ENCODE assay signal across 8 mouse cellular contexts in genomic region chr6:35538757-35539303, GRCm38 (mm10). TPM values are rescaled to one million over a fixed set of nuclear protein-coding genes. Genes with fewer than 3 reads are reported as not detected.
DNase-seq lines count a peak whose midpoint lies in the region; ATAC-seq lines count a peak whose summit lies in the region.

No protein-coding gene starts in this region.

- WGBS in forebrain, embryonic 11.5 days = 7% methylated on average over 21 of the region's 21 CpGs
- 4% methylated on average over 21 of the region's 21 CpGs for WGBS in limb, embryonic 13.5 days
- WGBS in neural tube, embryonic 15.5 days = 6% methylated on average over 21 of the region's 21 CpGs

- DNase-seq in left cerebral cortex, adult 18-20 months (ENCODE audit: low spot score in 2 of 2) = peak; percentile 3 to 17
- DNase-seq in left cerebral cortex, postnatal 14 days (ENCODE audit: low spot score in 2 of 2) = no peak
- DNase-seq in T-cell, adult 2 months (ENCODE audit: low spot score) = peak; percentile 3
- no peak for DNase-seq in forebrain, embryonic 11.5 days (ENCODE audit: low spot score)
- no peak for DNase-seq in c-Kit-positive CD71-positive TER-119-positive erythroid progenitor cells, embryonic 14.5 days (ENCODE audit: low spot score)
- DNase-seq in ovary, postnatal 36 days (ENCODE audit: low spot score) = no peak

- no peaks in the 10 kb centered on the region for H3K27me3 ChIP-seq in forebrain, embryonic 11.5 days (ENCODE audit: control insufficient read depth, insufficient read depth, low read length)
- no peaks in the 10 kb centered on the region for H3K27me3 ChIP-seq in limb, embryonic 13.5 days
- H3K27me3 ChIP-seq in neural tube, embryonic 15.5 days (replicated peaks) = no peaks in the 10 kb centered on the region

- no peaks in the 10 kb centered on the region for H3K9me3 ChIP-seq in forebrain, embryonic 11.5 days (ENCODE audit: control insufficient read depth, low read length)
- H3K9me3 ChIP-seq in limb, embryonic 13.5 days = no peaks in the 10 kb centered on the region
- no peaks in the 10 kb centered on the region for H3K9me3 ChIP-seq in neural tube, embryonic 15.5 days (replicated peaks)

- intact Hi-C loops in left cerebral cortex, postnatal 14 days (cut with DNase I) = no loop called here

- H3K27ac ChIP-seq in forebrain, embryonic 11.5 days (ENCODE audit: low read depth, low read length) = no peak overlapping the region
- peak overlapping the region; percentile 80; the same call in 1 of the 2 replicates for H3K27ac ChIP-seq in limb, embryonic 13.5 days
- H3K27ac ChIP-seq in neural tube, embryonic 15.5 days (replicated peaks) = peak overlapping the region; percentile 85

- H3K9ac ChIP-seq in forebrain, embryonic 11.5 days (ENCODE audit: low read length) = peak overlapping the region; percentile 90
- H3K9ac ChIP-seq in limb, embryonic 13.5 days = peak overlapping the region; percentile 95
- peak overlapping the region; percentile 98 for H3K9ac ChIP-seq in neural tube, embryonic 15.5 days (replicated peaks)

- peak overlapping the region; percentile 91 for H3K4me3 ChIP-seq in forebrain, embryonic 11.5 days (ENCODE audit: low read depth, low read length)
- peak overlapping the region; percentile 99 for H3K4me3 ChIP-seq in limb, embryonic 13.5 days
- H3K4me3 ChIP-seq in neural tube, embryonic 15.5 days (replicated peaks) = peak overlapping the region; percentile 99

- peak overlapping the region; percentile 73 for H3K4me2 ChIP-seq in forebrain, embryonic 11.5 days (ENCODE audit: low read depth, low read length, severe bottlenecking)
- H3K4me2 ChIP-seq in limb, embryonic 13.5 days (replicated peaks) = peak overlapping the region; percentile 84
- H3K4me2 ChIP-seq in neural tube, embryonic 15.5 days = peak overlapping the region; percentile 82

- ATAC-seq in forebrain, embryonic 11.5 days (replicated peaks; ENCODE audit: low FRiP score) = no peak
- ATAC-seq in limb, embryonic 13.5 days (ENCODE audit: low FRiP score, low read depth) = no peak
- ATAC-seq in neural tube, embryonic 15.5 days (ENCODE audit: low FRiP score) = no peak

- H3K4me1 ChIP-seq in forebrain, embryonic 11.5 days (replicated peaks; ENCODE audit: control insufficient read depth, insufficient read depth, low read length) = no peaks in the 10 kb centered on the region
- peaks cover 15% of the 10 kb centered on the region for H3K4me1 ChIP-seq in limb, embryonic 13.5 days
- peaks cover 14% of the 10 kb centered on the region for H3K4me1 ChIP-seq in neural tube, embryonic 15.5 days

- no peaks in the 10 kb centered on the region for H3K36me3 ChIP-seq in forebrain, embryonic 11.5 days (ENCODE audit: control insufficient read depth, insufficient read depth, low read length)
- H3K36me3 ChIP-seq in limb, embryonic 13.5 days = no peaks in the 10 kb centered on the region
- H3K36me3 ChIP-seq in neural tube, embryonic 15.5 days = no peaks in the 10 kb centered on the region

RNA-seq across cellular contexts. Expression of gene Mtpn, which starts 0.9 kb away (rescaled TPM):
- 100 to 1,000 TPM; 283 to 288 TPM for total RNA-seq in left cerebral cortex, adult 18-20 months (2021)
- 100 to 1,000 TPM; 344 to 362 TPM for total RNA-seq in left cerebral cortex, postnatal 14 days (2021)
- polyA plus RNA-seq in forebrain, embryonic 11.5 days (2014; fragmentation: Nextera tagmentation; extraction: Ambion mirVana) = 156 and 166 TPM in 2 replicates
- 146 and 154 TPM in 2 replicates for polyA plus RNA-seq in limb, embryonic 13.5 days (2015; fragmentation: Nextera tagmentation; extraction: Ambion mirVana)
- 187 and 195 TPM in 2 replicates for polyA plus RNA-seq in neural tube, embryonic 15.5 days (2015; fragmentation: Nextera tagmentation; extraction: Ambion mirVana)

Comparison
In these comparisons a context has a peak if more than half of its experiments do, and no peak if none do; other contexts are left out.
1. DNase-seq: peak in left cerebral cortex, adult 18-20 months (2 of 2) and T-cell, adult 2 months (single experiment); none in left cerebral cortex, postnatal 14 days (0 of 2), forebrain, embryonic 11.5 days (single experiment), c-Kit-positive CD71-positive TER-119-positive erythroid progenitor cells, embryonic 14.5 days (single experiment) and ovary, postnatal 36 days (single experiment).
2. Peak in every context shown above with its lines, with median percentiles within 50 percentile points of each other: H3K4me2 ChIP-seq, H3K4me3 ChIP-seq and H3K9ac ChIP-seq.